8 mouse cellular contexts compared by ENCODE assay signal in genomic region chr16:18247521-18248399, GRCm38 (mm10). TPM values are rescaled to one million over a fixed set of nuclear protein-coding genes. Genes with fewer than 3 reads are reported as not detected.
DNase-seq lines count a peak whose midpoint lies in the region; ATAC-seq and TF ChIP-seq lines count a peak whose summit lies in the region.

No protein-coding gene starts in this region.

- peak overlapping the region; percentile 76 for H3K27ac ChIP-seq in heart, adult 2 months
- peak overlapping the region; percentile 92 for H3K27ac ChIP-seq in liver, postnatal 0 days (ENCODE audit: low read depth)

- peaks cover 5% of the 10 kb centered on the region; the same call in 1 of the 2 replicates for H3K36me3 ChIP-seq in heart, adult 2 months (ENCODE audit: control insufficient read depth, insufficient read depth, low read length)
- peaks cover 56% of the 10 kb centered on the region for H3K36me3 ChIP-seq in liver, postnatal 0 days (replicated peaks; ENCODE audit: insufficient read depth, low read length)

- WGBS in heart, adult 2 months, result under 1% methylated on average over 33 of the region's 33 CpGs
- under 1% methylated on average over 33 of the region's 33 CpGs for WGBS in liver, postnatal 0 days (ENCODE audit: insufficient replicate concordance)

- H3K27me3 ChIP-seq in heart, adult 2 months (ENCODE audit: control insufficient read depth, insufficient read depth, low read length), result no peaks in the 10 kb centered on the region
- no peaks in the 10 kb centered on the region for H3K27me3 ChIP-seq in liver, postnatal 0 days (ENCODE audit: insufficient read depth, low read length)

- H3K4me1 ChIP-seq in heart, adult 2 months (ENCODE audit: control insufficient read depth, insufficient read depth, low read length), result peaks cover 5% of the 10 kb centered on the region
- peaks cover 27% of the 10 kb centered on the region for H3K4me1 ChIP-seq in liver, postnatal 0 days (ENCODE audit: insufficient read depth)

- TF ChIP-seq CTCF in heart, adult 2 months (IDR thresholded peaks at IDR 0.05), result no peak
- no peak for TF ChIP-seq CTCF in liver, postnatal 0 days (IDR thresholded peaks at IDR 0.05; ENCODE audit: low read depth)

- intact Hi-C loops in heart, adult 2 months (cut with DNase I), result loop anchor here (2.0 to 10.0 kb wide), 3 partner anchors 13 to 567 kb away; partner anchors contain the start of genes Cdc45, Dgcr8, Ufd1 and Zdhhc8

- DNase-seq in heart, adult 2 months, result no peak
- DNase-seq in heart, adult 9 months (ENCODE audit: low spot score in 2 of 2), result no peak
- DNase-seq in urinary bladder, postnatal 14 days (ENCODE audit: low spot score), result peak; percentile 11
- no peak for DNase-seq in urinary bladder, adult 2 months (ENCODE audit: low spot score)
- DNase-seq in heart, postnatal 4 days, result peak; percentile 47
- peak; percentile 59 for DNase-seq in liver, postnatal 0 days
- DNase-seq in gastrocnemius, adult 8-10 months (ENCODE audit: low spot score in 2 of 2), result no peak

- no peak for TF ChIP-seq EP300 in heart, adult 2 months (IDR thresholded peaks at IDR 0.05; ENCODE audit: insufficient read depth, low read depth, low read length)
- TF ChIP-seq EP300 in liver, postnatal 0 days (IDR thresholded peaks at IDR 0.05; ENCODE audit: low read depth), result no peak

- no peak for TF ChIP-seq POLR2A in heart, adult 2 months (IDR thresholded peaks at IDR 0.05; ENCODE audit: insufficient read depth, low read depth, low read length)

- H3K4me3 ChIP-seq in heart, adult 2 months, result peak overlapping the region; percentile 99
- peak overlapping the region; percentile 83 for H3K4me3 ChIP-seq in liver, postnatal 0 days (ENCODE audit: low read depth, low read length)

- ATAC-seq in liver, postnatal 0 days, result no peak
- ATAC-seq in activated CD4-positive, CD25-positive, alpha-beta regulatory T cell, adult 4 months, result no peak

- peak overlapping the region; percentile 83 for H3K4me2 ChIP-seq in liver, postnatal 0 days (ENCODE audit: low read depth, low read length)

- H3K9ac ChIP-seq in heart, adult 2 months (ENCODE audit: low read depth, low read length), result peak overlapping the region; percentile 85
- peak overlapping the region; percentile 83 for H3K9ac ChIP-seq in liver, postnatal 0 days (replicated peaks)

- H3K9me3 ChIP-seq in liver, postnatal 0 days (ENCODE audit: low read length), result no peaks in the 10 kb centered on the region

- H3K79me2 ChIP-seq in heart, adult 2 months (replicated peaks; ENCODE audit: control insufficient read depth, insufficient read depth, low read length), result peaks cover 5% of the 10 kb centered on the region

RNA-seq across cellular contexts. Expression of gene Trmt2a, which starts 0.7 kb away (rescaled TPM):
- total RNA-seq in heart, adult 2 months (2021), result 10 to 100 TPM; 19.6 to 19.8 TPM
- polyA plus RNA-seq in heart, adult 2 months (2012; rRNA removed), result 26.8 and 32.4 TPM in 2 replicates
- 55.6 and 56.7 TPM in 2 replicates for polyA plus RNA-seq in urinary bladder, adult 2 months (2012; rRNA removed)
- 10 to 100 TPM; 30.8 to 32.9 TPM for total RNA-seq in heart, postnatal 4 days (2021)
- 22.9 and 23.3 TPM in 2 replicates for polyA plus RNA-seq in liver, postnatal 0 days (2015; fragmentation: Nextera tagmentation; extraction: Ambion mirVana)
- 10 to 100 TPM; 27.7 to 46.5 TPM for polyA plus RNA-seq in activated CD4-positive, CD25-positive, alpha-beta regulatory T cell, adult 4 months (2017; shearing (Covaris generic))
- 10 to 100 TPM in 2 of 4 experiments, 1 to 10 TPM in 2; 7.9 to 11.4 (median 9.3) TPM for total RNA-seq in gastrocnemius, adult 8-10 months (2022)

RNA-seq across cellular contexts. Expression of gene Ranbp1, which starts 0.8 kb away (rescaled TPM):
- total RNA-seq in heart, adult 2 months (2021), result 10 to 100 TPM; 40.1 to 41.2 TPM
- 20.9 and 25.1 TPM in 2 replicates for polyA plus RNA-seq in heart, adult 2 months (2012; rRNA removed)
- polyA plus RNA-seq in urinary bladder, adult 2 months (2012; rRNA removed), result 88.4 and 90.6 TPM in 2 replicates
- 100 to 1,000 TPM; 130 to 137 TPM for total RNA-seq in heart, postnatal 4 days (2021)
- polyA plus RNA-seq in liver, postnatal 0 days (2015; fragmentation: Nextera tagmentation; extraction: Ambion mirVana), result 156 and 160 TPM in 2 replicates
- polyA plus RNA-seq in activated CD4-positive, CD25-positive, alpha-beta regulatory T cell, adult 4 months (2017; shearing (Covaris generic)), result 100 to 1,000 TPM; 186 to 213 TPM
- 10 to 100 TPM; 15.8 to 20.5 (median 19.1) TPM for total RNA-seq in gastrocnemius, adult 8-10 months (2022)

RNA-seq across cellular contexts. Expression of gene Gm49776, which starts 10.4 kb away (rescaled TPM):
- total RNA-seq in heart, adult 2 months (2021), result not detected
- polyA plus RNA-seq in heart, adult 2 months (2012; rRNA removed), result not detected in 2 replicates
- polyA plus RNA-seq in urinary bladder, adult 2 months (2012; rRNA removed), result not detected in 2 replicates
- not detected for total RNA-seq in heart, postnatal 4 days (2021)
- polyA plus RNA-seq in liver, postnatal 0 days (2015; fragmentation: Nextera tagmentation; extraction: Ambion mirVana), result 1.1 TPM in 1 of 2 replicates, not detected in the other
- polyA plus RNA-seq in activated CD4-positive, CD25-positive, alpha-beta regulatory T cell, adult 4 months (2017; shearing (Covaris generic)), result not detected
- not detected for total RNA-seq in gastrocnemius, adult 8-10 months (2022)

RNA-seq across cellular contexts. Expression of gene Zdhhc8, which starts 12.8 kb away (rescaled TPM):
- total RNA-seq in heart, adult 2 months (2021), result 10 to 100 TPM; 19.6 to 22.7 TPM
- polyA plus RNA-seq in heart, adult 2 months (2012; rRNA removed), result 36.0 and 51.5 TPM in 2 replicates
- 27.3 and 35.1 TPM in 2 replicates for polyA plus RNA-seq in urinary bladder, adult 2 months (2012; rRNA removed)
- total RNA-seq in heart, postnatal 4 days (2021), result 10 to 100 TPM; 29.8 to 36.0 TPM
- polyA plus RNA-seq in liver, postnatal 0 days (2015; fragmentation: Nextera tagmentation; extraction: Ambion mirVana), result 1.3 and 1.6 TPM in 2 replicates
- 1 to 10 TPM; 1.7 to 2.7 TPM for polyA plus RNA-seq in activated CD4-positive, CD25-positive, alpha-beta regulatory T cell, adult 4 months (2017; shearing (Covaris generic))
- 10 to 100 TPM; 22.8 to 29.6 (median 26.2) TPM for total RNA-seq in gastrocnemius, adult 8-10 months (2022)

RNA-seq across cellular contexts. Expression of gene Ccdc188, which starts 30.1 kb away (rescaled TPM):
- not detected for total RNA-seq in heart, adult 2 months (2021)
- polyA plus RNA-seq in heart, adult 2 months (2012; rRNA removed), result not detected in 2 replicates
- not detected in 2 replicates for polyA plus RNA-seq in urinary bladder, adult 2 months (2012; rRNA removed)
- total RNA-seq in heart, postnatal 4 days (2021), result not detected
- polyA plus RNA-seq in liver, postnatal 0 days (2015; fragmentation: Nextera tagmentation; extraction: Ambion mirVana), result not detected in 2 replicates
- not detected for polyA plus RNA-seq in activated CD4-positive, CD25-positive, alpha-beta regulatory T cell, adult 4 months (2017; shearing (Covaris generic))
- total RNA-seq in gastrocnemius, adult 8-10 months (2022), result not detected

Comparison
In these comparisons a context has a peak if more than half of its experiments do, and no peak if none do; other contexts are left out.
1. DNase-seq: peak in urinary bladder, postnatal 14 days (single experiment), heart, postnatal 4 days (single experiment) and liver, postnatal 0 days (single experiment); none in heart, adult 2 months (0 of 2), heart, adult 9 months (0 of 2), urinary bladder, adult 2 months (single experiment) and gastrocnemius, adult 8-10 months (0 of 2).